In genomic region chr8:122567361-122568108, GRCm38 (mm10) we compare ENCODE assay signal across 1 mouse cellular context.
TF ChIP-seq lines count a peak whose summit lies in the region.

TSS of gene Cdt1 (plus strand) at chr8:122568015.

TF ChIP-seq in CH12.LX, 34 proteins besides CTCF, POLR2A, EP300 and RAD21 (continued from another document):
- no peak; the same call in 1 of the 2 replicates for TF ChIP-seq SMC3 (IDR thresholded peaks at IDR 0.05; ENCODE audit: low read depth, low read length)
- no peak for TF ChIP-seq JUND (conservative IDR thresholded peaks at IDR 0.05; ENCODE audit: low read depth, low read length)
- no peak for TF ChIP-seq JUN (IDR thresholded peaks at IDR 0.05; ENCODE audit: insufficient read depth, low read depth, low read length)
- no peak for TF ChIP-seq USF2 (conservative IDR thresholded peaks at IDR 0.05; ENCODE audit: low read depth, low read length)
- TF ChIP-seq CHD2 (IDR thresholded peaks at IDR 0.05; ENCODE audit: low read length): peak; percentile 62
- TF ChIP-seq KAT2A (IDR thresholded peaks at IDR 0.05; ENCODE audit: insufficient replicate concordance, low read length): peak; percentile 87
- no peak for TF ChIP-seq USF1 (IDR thresholded peaks at IDR 0.05; ENCODE audit: low read depth, low read length)
